Mouse (Mus musculus): ENCODE measurements around the gene Cdh22.
A peak's percentile ranks its signal among the peaks of the same experiment; 100 is the strongest.

Gene Cdh22

DNA sequence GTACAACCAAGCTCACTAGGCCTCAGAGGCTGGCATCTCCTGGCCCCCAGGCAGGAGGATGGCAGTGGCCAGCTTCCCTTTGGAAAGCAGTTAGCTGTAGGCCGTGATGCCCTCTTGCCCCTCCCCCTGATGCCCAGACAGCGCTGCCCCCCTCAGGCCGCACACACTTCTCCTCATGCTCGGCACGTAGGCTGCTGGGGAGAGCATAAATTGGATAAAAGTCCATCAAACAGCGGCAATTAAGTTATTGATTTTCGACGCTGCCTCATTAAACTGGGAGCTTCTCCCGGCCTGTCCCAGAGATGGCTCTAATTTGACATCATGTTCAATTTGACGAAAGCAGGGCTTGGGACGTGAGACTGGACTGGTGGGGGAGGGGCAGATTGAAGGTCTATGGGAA lies 76.8 kb downstream of the Cdh22 start:
- DNase-seq (ENCODE audit: low spot score in 2 of 2) = no peak

DNA sequence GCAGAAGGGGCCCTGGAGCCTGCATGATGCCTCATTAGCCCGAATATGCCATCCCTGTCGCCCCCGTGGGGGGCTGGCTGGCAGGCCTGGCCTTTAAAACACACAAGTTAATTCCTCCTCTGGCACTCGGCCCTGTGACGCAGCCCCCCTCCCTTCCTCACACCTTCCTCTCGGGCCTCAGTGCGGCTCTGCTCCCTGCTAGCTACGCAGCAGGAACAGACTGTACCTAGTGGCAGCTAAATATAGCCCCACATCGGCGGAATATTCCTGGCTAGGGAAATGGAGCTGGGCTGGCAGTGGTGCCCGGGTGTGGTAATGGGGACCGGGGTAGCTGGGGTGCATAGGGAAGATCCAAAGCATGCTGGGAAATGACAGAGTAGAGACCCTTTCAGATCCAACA lies 81.6 kb downstream of the Cdh22 start:
- no peak for DNase-seq (ENCODE audit: low spot score in 2 of 2)

DNA sequence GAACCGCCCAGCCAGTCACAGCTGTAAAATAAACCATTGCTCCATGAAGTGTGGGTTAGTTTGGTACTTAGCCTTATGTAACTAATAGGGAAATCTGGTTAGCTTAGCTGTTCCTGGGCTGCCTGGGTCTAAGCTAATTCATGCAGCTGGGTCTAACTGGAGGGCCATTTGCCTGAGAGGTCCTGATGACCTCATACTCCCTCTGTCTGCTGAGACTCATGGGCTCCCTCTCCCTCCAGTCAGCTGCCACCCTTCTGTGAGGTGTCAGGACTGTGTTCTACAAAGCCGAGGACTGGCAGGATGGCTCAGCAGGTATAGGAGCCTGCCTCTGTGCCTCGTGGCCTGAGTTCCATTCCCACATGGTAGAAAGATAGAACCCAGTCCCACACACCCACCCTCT lies 84.9 kb downstream of the Cdh22 start:
- DNase-seq (ENCODE audit: low spot score in 2 of 2) = no peak

DNA sequence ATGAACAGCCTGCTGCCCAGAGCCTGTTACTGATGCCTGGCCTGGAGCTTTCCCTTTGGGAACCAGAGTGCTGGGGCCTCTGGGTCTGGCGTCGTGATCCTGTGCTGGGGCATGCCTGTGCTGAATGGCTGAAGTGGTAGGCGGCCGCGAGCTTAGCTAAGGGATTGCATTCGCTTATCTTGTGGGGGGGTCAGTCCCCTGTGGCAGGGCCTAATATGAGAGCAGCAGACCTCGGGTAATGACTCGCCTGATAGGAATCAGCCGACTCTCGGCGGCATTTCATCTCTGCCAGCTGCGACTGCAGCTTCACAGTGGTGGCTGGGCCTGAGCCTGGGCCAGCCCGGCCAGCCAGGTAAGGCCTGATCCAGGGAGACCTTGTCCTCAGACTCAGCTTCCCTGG lies 88.8 kb downstream of the Cdh22 start:
- DNase-seq (ENCODE audit: low spot score in 2 of 2) = no peak

DNA sequence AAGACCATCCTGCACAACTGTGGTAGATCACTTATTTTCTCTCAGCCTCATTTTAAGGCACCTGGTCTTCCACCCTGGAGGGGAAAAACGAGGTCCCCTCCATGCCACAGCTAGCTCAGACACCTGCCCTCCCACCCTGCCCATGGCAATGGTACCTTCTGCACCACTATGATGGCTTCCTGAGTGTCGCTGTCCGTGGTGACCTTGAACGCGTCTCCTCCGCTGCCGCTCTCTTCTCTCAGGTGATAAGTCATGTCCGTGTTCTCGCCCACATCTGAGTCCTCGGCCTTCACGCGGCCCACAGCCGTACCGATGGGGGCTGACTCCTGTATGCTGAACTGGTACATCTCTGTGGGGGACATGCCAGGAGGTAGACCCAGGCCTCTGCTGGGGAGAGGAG lies 91.2 kb downstream of the Cdh22 start:
- no peak for DNase-seq (ENCODE audit: low spot score in 2 of 2)

DNA sequence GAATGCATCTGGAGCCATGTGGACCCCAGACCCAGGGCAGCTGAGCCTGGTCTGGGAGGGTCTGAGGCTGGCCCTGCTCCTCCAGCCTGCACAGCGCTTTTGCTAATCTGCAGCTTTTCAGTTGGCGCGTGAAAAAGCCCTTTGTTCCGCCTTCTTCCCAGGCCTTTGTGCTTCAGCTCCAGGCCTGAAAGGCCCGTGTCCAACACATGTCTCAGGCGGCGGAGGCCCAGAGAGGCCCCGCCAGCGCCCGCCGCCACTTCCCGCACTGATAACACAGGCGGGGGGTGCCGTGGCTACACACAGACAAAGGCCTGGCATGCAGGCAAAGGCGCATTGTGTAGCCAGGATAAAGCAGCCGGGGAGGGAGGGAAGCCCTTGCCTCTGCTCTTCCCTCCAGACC lies 98.6 kb downstream of the Cdh22 start:
- DNase-seq (ENCODE audit: low spot score in 2 of 2) = no peak

DNA sequence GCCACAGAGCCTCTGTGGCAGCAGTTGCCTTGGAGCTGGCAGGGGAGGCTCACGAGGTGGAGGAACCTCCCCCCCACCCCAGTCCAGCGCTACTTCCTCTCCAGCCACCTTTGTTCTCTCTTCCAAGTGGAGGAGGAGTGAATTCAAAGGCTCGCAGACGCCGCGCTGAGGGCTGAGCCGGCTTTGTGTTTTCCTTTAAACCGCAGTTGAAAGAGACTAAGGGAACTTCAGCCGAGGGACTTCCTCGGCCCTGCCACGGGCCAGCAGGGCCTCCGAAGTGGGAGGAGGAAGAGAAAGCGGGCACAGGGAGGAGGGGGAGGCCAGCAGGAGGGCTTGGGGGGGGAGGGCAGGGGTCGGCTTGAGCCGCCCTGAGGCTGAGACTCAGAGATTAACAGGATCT lies 101.1 kb downstream of the Cdh22 start:
- DNase-seq (ENCODE audit: low spot score in 2 of 2) = no peak

DNA sequence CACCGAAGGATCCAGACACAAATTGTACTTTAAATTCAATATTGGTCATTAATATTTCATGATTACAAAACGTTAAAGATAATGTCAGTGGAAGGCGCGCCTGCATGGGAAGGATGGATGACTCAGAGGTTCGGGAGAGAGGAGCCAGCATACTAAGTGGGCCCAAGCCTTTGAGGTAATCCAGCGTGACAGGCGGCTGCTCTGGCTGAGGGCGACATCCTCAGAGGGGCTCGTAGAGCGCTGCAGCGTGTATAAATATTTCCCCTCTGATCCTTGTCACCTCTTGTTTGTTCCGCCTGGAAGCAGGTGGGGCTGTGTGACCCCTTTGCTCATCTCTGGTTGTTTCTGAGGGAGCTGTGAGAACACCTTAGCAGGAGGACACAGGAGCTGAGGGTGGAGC lies 103.2 kb downstream of the Cdh22 start:
- no peak for DNase-seq (ENCODE audit: low spot score in 2 of 2)

DNA sequence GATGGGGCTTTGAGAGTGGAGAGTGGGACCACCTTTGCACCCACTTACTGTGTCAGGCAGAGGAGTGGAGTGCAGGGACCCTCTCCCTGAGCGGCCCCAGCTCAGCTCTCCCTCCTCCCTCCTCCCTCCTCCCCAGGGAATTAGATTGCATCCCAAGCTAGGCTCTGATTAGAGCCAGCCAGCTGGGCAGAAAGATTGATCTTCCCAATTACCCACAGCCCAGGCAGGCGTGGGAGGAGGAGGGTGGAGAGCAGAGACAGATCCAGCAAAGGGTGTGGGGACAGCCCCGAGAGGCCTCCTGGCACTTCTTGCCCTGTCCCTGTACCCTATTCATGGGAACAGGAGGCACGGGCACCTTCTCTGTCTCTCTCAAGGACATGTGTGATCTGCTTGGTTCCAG lies 105.5 kb downstream of the Cdh22 start:
- no peak for DNase-seq (ENCODE audit: low spot score in 2 of 2)

DNA sequence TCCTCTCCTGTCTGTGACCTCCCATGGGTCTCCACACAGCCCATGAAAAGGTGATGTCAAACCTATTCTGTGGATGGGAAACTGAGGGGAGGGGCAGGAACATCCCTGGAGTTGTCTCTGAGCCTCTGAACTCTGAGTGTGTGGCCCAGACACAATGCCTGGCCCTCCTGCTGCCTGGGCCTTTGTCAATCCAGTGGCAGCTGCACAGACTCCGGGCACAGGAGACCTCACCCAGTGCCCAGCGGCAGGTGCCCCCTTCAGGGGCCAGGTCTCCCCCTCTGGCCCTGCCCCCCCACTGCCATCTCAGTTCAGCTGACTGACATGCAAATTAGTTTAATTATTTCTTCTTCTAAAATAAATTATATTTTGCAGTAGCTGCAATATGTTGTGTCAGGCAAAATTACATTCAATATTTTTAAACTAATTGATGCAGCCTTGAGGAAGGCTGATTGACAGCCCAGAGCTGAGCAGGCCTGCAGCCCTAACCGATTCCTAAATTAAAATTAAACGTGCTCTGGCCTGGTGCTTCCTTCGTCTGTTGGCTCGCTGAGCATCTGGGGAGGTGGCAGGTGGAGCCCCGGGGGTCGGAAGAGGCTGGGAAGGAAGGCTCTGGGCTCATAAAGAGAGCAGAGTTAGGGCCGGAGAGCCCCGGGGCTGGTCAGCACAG lies 107.6 kb downstream of the Cdh22 start:
- no peak for DNase-seq (ENCODE audit: low spot score in 2 of 2)

DNA sequence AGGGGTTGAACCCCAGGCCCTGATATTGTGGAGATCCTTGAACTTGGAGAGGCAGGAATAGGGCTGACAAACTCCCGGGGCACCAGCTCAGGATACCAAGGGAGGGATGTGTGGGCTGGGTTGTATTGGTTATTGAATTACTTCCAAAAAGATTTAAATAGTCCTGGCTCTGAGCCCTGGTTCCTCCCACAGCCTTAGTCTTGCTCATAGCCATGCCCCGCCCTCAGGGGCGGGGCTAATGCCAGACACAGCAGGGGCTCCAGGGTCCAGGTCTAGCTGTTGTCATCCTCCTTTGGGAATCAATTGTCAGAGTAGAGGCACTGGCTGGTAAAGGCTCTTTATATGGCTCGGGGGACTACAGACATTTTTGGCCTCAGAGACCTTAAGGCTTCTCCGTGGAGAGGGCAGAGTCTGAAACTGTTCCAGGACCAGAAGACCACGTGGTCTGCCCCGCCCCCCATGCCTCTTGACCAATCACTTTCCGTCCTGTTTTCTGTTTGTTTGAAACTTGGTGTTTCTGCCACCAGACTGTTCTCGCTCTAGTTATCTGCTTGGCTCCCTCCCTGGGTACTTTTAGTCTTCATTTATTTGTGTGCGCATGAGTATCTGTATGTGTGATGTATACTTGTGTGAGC lies 113.3 kb downstream of the Cdh22 start:
- no peak for DNase-seq (ENCODE audit: low spot score in 2 of 2)

DNA sequence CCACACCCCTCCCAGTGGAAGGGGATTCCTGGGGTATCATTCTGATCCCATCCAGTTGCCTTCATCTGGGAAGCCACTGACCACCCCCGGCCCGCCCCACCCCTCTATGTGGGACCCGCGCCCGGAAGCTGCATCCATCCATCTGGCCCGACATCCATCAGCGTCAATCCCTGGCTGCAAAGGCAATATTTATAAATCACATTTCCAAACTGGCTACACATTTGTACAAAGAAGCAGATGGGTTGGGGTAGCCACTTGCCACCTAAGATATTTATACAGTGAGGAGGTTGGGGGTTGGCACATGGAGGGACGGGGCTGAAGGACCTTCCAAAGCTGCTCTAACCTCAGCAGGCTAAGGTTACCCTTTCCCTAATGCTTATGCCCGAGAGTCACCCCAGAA lies 113.9 kb downstream of the Cdh22 start:
- no peak for DNase-seq (ENCODE audit: low spot score in 2 of 2)

DNA sequence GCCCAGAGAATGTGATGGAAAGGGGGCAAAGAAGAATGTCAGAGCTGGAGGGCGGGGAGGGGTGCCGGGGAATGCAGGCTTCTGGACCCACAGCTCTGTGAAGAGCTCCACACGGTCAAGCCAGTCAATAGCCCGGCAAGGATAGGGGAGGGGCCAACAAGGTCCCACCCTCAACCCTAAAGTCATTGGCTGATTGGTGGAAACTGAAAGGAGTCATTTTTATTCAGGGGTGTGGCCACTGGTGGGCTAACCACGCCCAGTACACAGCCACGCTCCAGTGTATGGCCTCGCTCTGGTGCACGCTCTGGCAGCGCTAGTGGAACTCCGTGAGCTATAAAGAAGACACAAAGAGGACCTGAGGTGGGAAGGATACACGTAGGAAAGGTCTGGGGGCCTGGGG lies 120.9 kb downstream of the Cdh22 start:
- DNase-seq (ENCODE audit: low spot score in 2 of 2) = peak in 1 of 2 experiments; percentile 14

DNA sequence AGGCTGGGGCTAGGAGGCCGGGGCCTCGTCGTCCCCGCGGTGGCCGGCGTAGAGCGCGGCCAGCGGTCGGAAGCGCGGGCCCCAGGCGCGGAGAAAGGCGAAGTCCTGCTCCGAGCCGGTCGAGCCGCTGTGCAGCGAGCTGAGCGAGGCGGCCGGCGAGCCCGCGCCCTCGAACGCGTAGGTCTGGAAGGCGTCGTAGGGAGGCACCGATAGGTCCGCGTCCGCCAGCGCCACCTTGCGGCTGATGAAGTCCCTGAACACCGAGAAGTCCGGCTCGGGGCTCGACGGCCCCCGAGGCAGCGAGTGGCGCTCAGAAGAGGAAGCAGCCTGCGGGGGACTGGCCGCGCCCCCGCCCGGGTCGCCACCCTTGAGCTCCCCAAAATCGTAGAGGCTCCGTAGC lies 122.5 kb downstream of the Cdh22 start:
- peak; percentile 69 to 84 for DNase-seq (ENCODE audit: low spot score in 2 of 2)

DNA sequence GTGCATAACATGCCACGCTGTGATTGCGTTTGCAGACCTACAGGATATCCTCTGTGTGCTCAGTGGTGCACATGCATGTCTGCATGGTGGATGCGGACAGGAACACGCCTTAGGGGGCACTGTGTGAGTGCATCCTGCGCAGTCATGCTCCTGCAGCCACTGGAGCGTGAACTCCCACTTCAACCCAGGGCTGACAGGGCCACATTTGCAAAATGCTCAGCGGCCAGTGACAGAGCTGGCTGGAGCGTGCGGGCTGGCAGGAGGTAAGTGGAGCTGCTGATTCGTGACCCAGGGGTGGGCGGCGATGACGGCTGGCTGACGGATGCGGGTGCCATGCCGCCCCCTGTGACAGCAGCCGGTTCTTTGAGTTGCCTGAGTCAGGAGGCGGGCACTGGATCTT lies 128.1 kb downstream of the Cdh22 start:
- DNase-seq (ENCODE audit: low spot score in 2 of 2) = no peak

DNA sequence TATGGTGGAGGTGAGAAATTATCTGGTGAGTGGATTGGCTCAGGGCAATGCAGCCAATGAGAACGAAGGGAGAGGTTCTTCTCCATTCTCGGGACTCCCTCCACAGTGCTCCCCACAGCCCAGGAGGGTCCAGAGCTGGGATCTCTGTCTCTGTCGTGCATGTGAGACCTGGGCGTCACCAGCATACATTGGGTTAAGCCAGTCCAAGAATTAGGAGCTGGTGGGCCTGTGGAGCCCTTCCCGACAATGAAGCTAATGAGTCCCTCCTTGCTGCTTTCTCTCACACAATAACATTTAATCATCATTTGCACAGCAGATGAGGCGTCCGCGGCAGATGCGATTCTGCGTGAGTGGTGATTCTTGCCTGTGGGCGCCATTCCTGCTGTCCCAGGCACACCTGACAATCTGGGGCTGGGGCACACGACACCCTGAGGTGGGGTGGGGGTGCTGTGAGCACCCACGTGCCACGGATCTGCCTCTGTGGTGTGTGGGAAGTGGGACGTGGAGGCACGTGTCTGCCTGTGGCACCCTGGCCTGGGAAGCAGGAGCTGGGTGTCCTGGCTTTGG lies 129.1 kb downstream of the Cdh22 start:
- no peak for DNase-seq (ENCODE audit: low spot score in 2 of 2)

DNA sequence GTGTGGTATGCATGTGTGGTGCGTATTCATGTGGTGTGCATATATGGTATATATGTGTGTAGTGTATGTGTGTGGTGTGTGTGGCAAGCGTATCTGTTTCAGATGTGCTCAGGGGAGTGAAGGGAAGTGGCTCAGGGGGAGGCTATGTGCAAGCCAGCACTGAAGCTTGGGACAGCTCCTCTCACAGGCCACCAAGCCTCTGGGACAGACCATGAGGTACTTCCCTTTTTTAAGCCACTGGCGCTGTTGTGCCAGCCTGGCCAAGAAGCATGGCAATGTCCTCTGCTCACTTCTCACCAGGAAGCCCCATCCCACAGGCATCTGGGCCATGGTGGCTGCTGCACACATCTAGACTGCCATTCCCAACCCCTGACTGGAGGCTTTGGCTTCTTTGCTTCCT lies 131.7 kb downstream of the Cdh22 start:
- no peak for DNase-seq (ENCODE audit: low spot score in 2 of 2)

DNA sequence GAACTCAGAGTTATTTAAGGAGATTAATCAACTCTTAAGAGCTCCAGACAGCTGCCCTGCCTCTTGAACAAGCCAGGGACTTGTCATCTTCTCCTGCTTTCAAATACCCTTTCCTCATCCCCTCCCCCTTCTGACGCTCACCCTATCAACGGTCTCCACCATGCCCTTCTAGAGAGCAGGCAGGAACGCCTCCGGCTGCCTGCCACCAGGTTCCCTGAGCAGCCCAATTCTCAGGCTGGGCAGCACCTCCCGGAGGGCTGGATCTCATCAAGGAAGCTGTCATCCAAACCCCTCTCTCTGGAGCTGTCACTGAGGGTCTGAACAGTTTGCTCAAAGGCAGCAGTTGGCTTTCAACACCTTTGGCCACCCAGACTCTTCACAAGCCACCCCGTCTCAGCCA lies 133.9 kb downstream of the Cdh22 start:
- DNase-seq (ENCODE audit: low spot score in 2 of 2) = no peak

DNA sequence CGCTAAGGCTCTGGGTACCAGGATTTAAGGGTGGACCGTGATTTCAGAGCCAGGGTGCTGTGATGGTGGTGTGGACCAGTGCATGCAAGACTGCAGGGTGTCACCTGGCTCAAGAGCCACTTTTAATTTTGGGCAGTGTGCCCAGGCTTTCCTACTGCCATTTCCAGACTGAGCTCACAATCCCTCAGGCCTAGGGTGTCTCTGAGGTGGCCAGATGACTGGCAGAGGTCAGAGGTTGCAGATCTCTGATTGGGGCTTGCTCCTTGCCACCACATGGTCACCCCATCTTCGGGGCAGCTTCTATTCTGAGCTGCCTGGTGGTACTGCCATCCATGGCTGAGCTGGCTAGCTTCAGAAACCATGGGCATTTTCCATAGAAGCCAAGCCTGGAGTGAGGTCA lies 135.8 kb downstream of the Cdh22 start:
- no peak for DNase-seq (ENCODE audit: low spot score in 2 of 2)

DNA sequence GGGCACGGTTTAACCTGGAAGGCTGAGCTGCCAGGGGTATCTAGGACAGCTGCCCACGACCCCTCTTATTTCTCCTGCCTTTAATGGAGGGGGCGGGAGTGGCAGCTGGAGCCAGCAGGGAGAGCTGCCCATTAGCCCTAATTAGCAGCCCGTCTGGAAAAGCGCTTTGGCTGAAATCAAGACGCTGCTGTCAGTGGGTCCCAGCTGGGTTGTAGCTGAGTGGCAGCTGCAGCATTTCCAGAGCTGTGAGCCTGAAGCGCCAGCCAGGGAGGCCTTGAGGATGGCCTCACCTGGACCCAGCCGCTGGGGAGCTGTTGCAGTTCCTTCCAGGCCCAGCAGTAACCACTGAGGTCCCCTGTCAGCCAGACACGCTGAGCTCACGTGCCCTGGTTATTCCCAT lies 138.3 kb downstream of the Cdh22 start:
- no peak for DNase-seq (ENCODE audit: low spot score in 2 of 2)

DNA sequence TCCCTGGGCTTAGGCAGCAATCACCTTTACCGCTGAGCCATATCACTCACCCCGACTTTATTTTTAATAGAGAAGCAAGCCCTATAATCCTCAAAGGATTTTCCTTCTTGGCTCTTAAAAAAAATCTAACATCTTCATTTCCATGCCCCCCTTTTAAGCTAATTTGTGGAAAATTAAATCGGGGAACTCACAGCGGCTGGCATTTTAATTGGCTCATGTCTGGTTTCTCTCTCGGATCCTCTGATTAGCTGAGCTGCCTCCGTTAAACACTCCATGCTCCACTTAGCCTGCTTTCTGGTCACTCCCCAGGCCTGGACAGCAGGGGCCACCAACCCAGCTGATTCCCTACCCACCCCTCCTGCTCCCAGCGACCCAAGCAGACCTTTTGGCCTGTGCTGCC lies 142.3 kb downstream of the Cdh22 start:
- no peak for DNase-seq (ENCODE audit: low spot score in 2 of 2)

DNA sequence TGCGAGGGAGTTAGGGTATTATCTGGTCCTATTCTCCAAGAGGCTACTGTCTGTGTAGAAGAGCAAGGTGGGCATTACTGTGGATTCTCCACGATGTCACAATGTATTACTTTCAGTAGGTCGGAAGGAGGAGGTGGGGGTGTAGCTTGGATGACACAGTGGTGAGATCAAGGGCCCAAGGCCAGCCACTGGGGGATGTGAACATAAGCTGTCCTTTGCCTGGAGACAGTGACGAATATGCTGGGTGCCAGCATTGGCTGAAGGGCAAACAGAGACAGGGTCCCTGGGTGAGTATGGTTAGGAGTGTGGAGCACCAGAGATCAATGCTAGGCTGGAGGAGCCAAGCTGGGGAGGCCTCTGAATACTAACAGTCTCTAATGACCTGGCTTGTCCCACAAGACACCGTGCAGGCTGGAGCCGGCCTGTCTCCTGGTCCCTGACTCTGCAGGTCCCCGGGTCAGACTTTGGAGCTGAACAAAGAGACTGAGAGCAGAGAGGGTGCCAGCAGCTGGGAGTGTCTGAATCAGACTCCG lies 143.2 kb downstream of the Cdh22 start:
- no peak for DNase-seq (ENCODE audit: low spot score in 2 of 2)

DNA sequence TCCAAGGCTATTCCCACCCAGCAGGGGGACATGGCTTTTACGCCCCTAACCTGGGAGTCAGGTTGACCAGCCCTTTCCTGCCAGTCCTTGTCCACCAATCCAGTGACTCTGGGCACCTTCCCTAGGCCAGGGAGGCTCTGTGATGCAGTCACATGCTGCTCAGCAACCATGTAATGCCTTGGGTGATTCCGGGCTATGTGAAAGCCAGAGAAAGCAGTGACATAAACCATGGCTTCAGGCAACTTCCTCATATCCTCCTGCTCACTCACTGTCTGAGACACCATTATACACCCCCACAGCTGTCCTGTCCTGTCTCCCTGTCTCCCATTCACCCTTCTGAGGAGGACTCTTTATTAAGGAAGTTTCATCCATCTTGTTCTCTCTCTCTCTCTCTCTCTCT lies 144.0 kb downstream of the Cdh22 start, which contains the start of gene 1700025C18Rik:
1700025C18Rik (minus strand) TSS at position 101 of the 400 bp plus-strand sequence.
- DNase-seq (ENCODE audit: low spot score in 2 of 2) = no peak
